Mouse (Mus musculus): ENCODE results near the gene Jam2. TPM values are rescaled to one million over a fixed set of nuclear protein-coding genes. Genes with fewer than 3 reads are reported as not detected.

The Jam2 gene
- polyA plus RNA-seq, 1 experiment = 6.1 TPM

- H3K27me3 ChIP-seq (replicated peaks; ENCODE audit: control insufficient read depth, insufficient read depth, low read length) = no peaks in the 10 kb centered on the region
- H3K4me3 ChIP-seq (ENCODE audit: insufficient read depth, low read depth, low read length) = peak overlapping the region; percentile 58
- no peaks in the 10 kb centered on the region for H3K36me3 ChIP-seq (ENCODE audit: control insufficient read depth, insufficient read depth, low read length)
- DNase-seq = peak; percentile 23
- no peaks in the 10 kb centered on the region for H3K4me1 ChIP-seq (ENCODE audit: control insufficient read depth, insufficient read depth, low read length)
- H3K27ac ChIP-seq (ENCODE audit: insufficient read depth, low read depth, low read length) = no peak overlapping the region
- TF ChIP-seq POLR2A (IDR thresholded peaks at IDR 0.05; ENCODE audit: low read depth, low read length) (no peak), CTCF (conservative IDR thresholded peaks at IDR 0.05; ENCODE audit: insufficient read depth, insufficient read length, low read depth, low read length) (no peak)
- under 1% methylated on average over 23 of the region's 23 CpGs for WGBS
These were observed 873 bp downstream of the Jam2 start for GRCm38 (mm10) chr16:84774761-84775231.

DNA sequence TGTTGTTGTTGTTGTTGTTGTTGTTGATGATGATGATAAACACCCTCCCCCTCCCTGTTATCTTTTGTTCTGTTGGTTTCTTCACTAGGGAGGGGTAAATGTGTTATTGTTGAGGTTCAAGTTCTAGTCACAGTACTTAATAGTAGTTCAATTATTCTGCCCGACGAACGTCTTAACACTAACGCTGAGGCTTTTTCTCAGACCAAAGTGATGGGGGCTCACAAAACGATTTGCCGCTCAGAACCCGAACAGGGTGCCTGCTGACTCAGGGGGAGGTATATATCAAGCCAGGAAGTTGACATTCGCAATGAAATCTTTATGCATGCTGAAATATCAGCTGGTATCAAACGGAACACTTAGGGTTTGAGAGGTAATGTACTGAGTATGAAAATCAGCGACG is 1.4 kb downstream of the Jam2 start:
- WGBS = 31% methylated on average over 11 of the region's 11 CpGs
- DNase-seq = no peak
- Histone ChIP-seq H3K27me3 (replicated peaks; ENCODE audit: control insufficient read depth, insufficient read depth, low read length) (no peaks in the 10 kb centered on the region), H3K4me3 (ENCODE audit: insufficient read depth, low read depth, low read length) (0 out of 2 replicates have a peak overlapping the region, but pooled peaks have one; percentile 12), H3K36me3 (ENCODE audit: control insufficient read depth, insufficient read depth, low read length) (no peaks in the 10 kb centered on the region), H3K4me1 (ENCODE audit: control insufficient read depth, insufficient read depth, low read length) (no peaks in the 10 kb centered on the region), H3K27ac (ENCODE audit: insufficient read depth, low read depth, low read length) (no peak overlapping the region)
- TF ChIP-seq CTCF (conservative IDR thresholded peaks at IDR 0.05; ENCODE audit: insufficient read depth, insufficient read length, low read depth, low read length) (no peak), POLR2A (IDR thresholded peaks at IDR 0.05; ENCODE audit: low read depth, low read length) (no peak)

- H3K36me3 ChIP-seq (ENCODE audit: control insufficient read depth, insufficient read depth, low read length) = no peaks in the 10 kb centered on the region
- H3K4me3 ChIP-seq (ENCODE audit: insufficient read depth, low read depth, low read length) = no peak overlapping the region
- peak; percentile 12 for DNase-seq
- WGBS = 54% methylated on average over 7 of the region's 7 CpGs
- peak; percentile 43 for TF ChIP-seq CTCF (conservative IDR thresholded peaks at IDR 0.05; ENCODE audit: insufficient read depth, insufficient read length, low read depth, low read length)
- no peak for TF ChIP-seq POLR2A (IDR thresholded peaks at IDR 0.05; ENCODE audit: low read depth, low read length)
- H3K27ac ChIP-seq (ENCODE audit: insufficient read depth, low read depth, low read length) = no peak overlapping the region
- no peaks in the 10 kb centered on the region for H3K27me3 ChIP-seq (replicated peaks; ENCODE audit: control insufficient read depth, insufficient read depth, low read length)
- H3K4me1 ChIP-seq (ENCODE audit: control insufficient read depth, insufficient read depth, low read length) = no peaks in the 10 kb centered on the region
These were observed 2.3 kb downstream of the Jam2 start for GRCm38 (mm10) chr16:84776089-84776784.

DNA sequence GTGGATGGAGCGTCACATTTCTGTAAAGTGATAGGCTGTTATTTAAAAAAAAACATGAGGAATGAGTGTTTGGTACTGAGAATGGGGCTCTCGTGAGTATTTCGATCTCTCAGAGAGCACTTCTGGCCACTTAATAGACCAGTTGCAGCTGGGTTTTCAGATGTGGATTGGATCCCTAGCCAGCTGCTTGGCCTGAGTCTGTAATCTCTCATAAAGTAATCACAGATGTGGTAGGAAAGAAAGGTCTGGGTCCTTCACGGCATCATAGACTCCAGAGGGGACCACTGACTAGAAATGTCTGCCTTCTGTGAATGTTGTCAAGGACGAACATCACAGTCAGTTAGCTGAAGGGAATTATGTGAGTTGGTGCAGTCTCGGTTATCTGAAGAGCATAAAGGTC is 4.5 kb downstream of the Jam2 start:
- no peak for TF ChIP-seq CTCF (conservative IDR thresholded peaks at IDR 0.05; ENCODE audit: insufficient read depth, insufficient read length, low read depth, low read length)
- no peak overlapping the region for H3K4me3 ChIP-seq (ENCODE audit: insufficient read depth, low read depth, low read length)

GRCm38 (mm10) chr16:84778861-84779630 is 5.1 kb downstream of the Jam2 start:
- H3K36me3 ChIP-seq (ENCODE audit: control insufficient read depth, insufficient read depth, low read length) = no peaks in the 10 kb centered on the region
- TF ChIP-seq POLR2A (IDR thresholded peaks at IDR 0.05; ENCODE audit: low read depth, low read length) = no peak
- TF ChIP-seq CTCF (conservative IDR thresholded peaks at IDR 0.05; ENCODE audit: insufficient read depth, insufficient read length, low read depth, low read length) = no peak
- DNase-seq = no peak
- WGBS = 86% methylated on average over 6 of the region's 6 CpGs
- H3K27me3 ChIP-seq (replicated peaks; ENCODE audit: control insufficient read depth, insufficient read depth, low read length) = no peaks in the 10 kb centered on the region
- no peak overlapping the region for H3K27ac ChIP-seq (ENCODE audit: insufficient read depth, low read depth, low read length)
- no peak overlapping the region for H3K4me3 ChIP-seq (ENCODE audit: insufficient read depth, low read depth, low read length)
- no peaks in the 10 kb centered on the region for H3K4me1 ChIP-seq (ENCODE audit: control insufficient read depth, insufficient read depth, low read length)

More for the DNA sequence above, 4.5 kb downstream of the Jam2 start:
- Histone ChIP-seq H3K36me3 (ENCODE audit: control insufficient read depth, insufficient read depth, low read length) (no peaks in the 10 kb centered on the region), H3K4me1 (ENCODE audit: control insufficient read depth, insufficient read depth, low read length) (no peaks in the 10 kb centered on the region), H3K27me3 (replicated peaks; ENCODE audit: control insufficient read depth, insufficient read depth, low read length) (no peaks in the 10 kb centered on the region), H3K27ac (ENCODE audit: insufficient read depth, low read depth, low read length) (no peak overlapping the region)
- DNase-seq = no peak
- 83% methylated on average over 6 of the region's 6 CpGs for WGBS

GRCm38 (mm10) chr16:84779718-84780117 is 5.8 kb downstream of the Jam2 start:
- no peaks in the 10 kb centered on the region for H3K27me3 ChIP-seq (replicated peaks; ENCODE audit: control insufficient read depth, insufficient read depth, low read length)
- TF ChIP-seq POLR2A (IDR thresholded peaks at IDR 0.05; ENCODE audit: low read depth, low read length) (no peak), CTCF (conservative IDR thresholded peaks at IDR 0.05; ENCODE audit: insufficient read depth, insufficient read length, low read depth, low read length) (no peak)
- 80% methylated on average over 5 of the region's 5 CpGs for WGBS

GRCm38 (mm10) chr16:84783279-84783678 is 9.4 kb downstream of the Jam2 start:
- no peak overlapping the region for H3K27ac ChIP-seq (ENCODE audit: insufficient read depth, low read depth, low read length)

More at GRCm38 (mm10) chr16:84779718-84780117, 5.8 kb downstream of the Jam2 start:
- Histone ChIP-seq H3K27ac (ENCODE audit: insufficient read depth, low read depth, low read length) (no peak overlapping the region), H3K4me3 (ENCODE audit: insufficient read depth, low read depth, low read length) (no peak overlapping the region), H3K36me3 (ENCODE audit: control insufficient read depth, insufficient read depth, low read length) (no peaks in the 10 kb centered on the region), H3K4me1 (ENCODE audit: control insufficient read depth, insufficient read depth, low read length) (no peaks in the 10 kb centered on the region)
- DNase-seq = no peak

More at GRCm38 (mm10) chr16:84783279-84783678, 9.4 kb downstream of the Jam2 start:
- no peaks in the 10 kb centered on the region for H3K4me1 ChIP-seq (ENCODE audit: control insufficient read depth, insufficient read depth, low read length)
- H3K36me3 ChIP-seq (ENCODE audit: control insufficient read depth, insufficient read depth, low read length) = no peaks in the 10 kb centered on the region
- TF ChIP-seq CTCF (conservative IDR thresholded peaks at IDR 0.05; ENCODE audit: insufficient read depth, insufficient read length, low read depth, low read length) (no peak), POLR2A (IDR thresholded peaks at IDR 0.05; ENCODE audit: low read depth, low read length) (no peak)
- H3K27me3 ChIP-seq (replicated peaks; ENCODE audit: control insufficient read depth, insufficient read depth, low read length) = no peaks in the 10 kb centered on the region
- no peak overlapping the region for H3K4me3 ChIP-seq (ENCODE audit: insufficient read depth, low read depth, low read length)
- WGBS = 44% methylated on average over 2 of the region's 2 CpGs
- DNase-seq = peak; percentile 18
